Mouse (Mus musculus) kidney, adult 11 months (tissue): Measurements from ENCODE around the gene Ddx51.

ENCODE experiments used
- DNase-seq: peaks from one replicate; pipeline ENCODE4 v3.0.0; 2022

The Ddx51 gene

GRCm38 (mm10) chr5:110664041-110664440 is 10.8 kb downstream of the Ddx51 start:
- DNase-seq: no peak

- DNase-seq: no peak
Measured at GRCm38 (mm10) chr5:110664750-110665269, 11.6 kb downstream of the Ddx51 start.

- DNase-seq: no peak
Measured at GRCm38 (mm10) chr5:110665486-110666121, 12.4 kb downstream of the Ddx51 start.

GRCm38 (mm10) chr5:110682041-110682440 is 28.8 kb downstream of the Ddx51 start:
- DNase-seq: no peak

- no peak for DNase-seq
Measured at GRCm38 (mm10) chr5:110698617-110699016, 45.4 kb downstream of the Ddx51 start.

- no peak for DNase-seq
Measured at GRCm38 (mm10) chr5:110704004-110704403, 50.8 kb downstream of the Ddx51 start.

GRCm38 (mm10) chr5:110709256-110709655 is 56.0 kb downstream of the Ddx51 start:
- no peak for DNase-seq
